Mouse (Mus musculus): ENCODE results near the gene Arl8a. TPM values are rescaled to one million over a fixed set of nuclear protein-coding genes. Genes with fewer than 3 reads are reported as not detected.

The Arl8a gene
- polyA plus RNA-seq, 1 experiment from 2014 or later = 21.4 TPM

DNA sequence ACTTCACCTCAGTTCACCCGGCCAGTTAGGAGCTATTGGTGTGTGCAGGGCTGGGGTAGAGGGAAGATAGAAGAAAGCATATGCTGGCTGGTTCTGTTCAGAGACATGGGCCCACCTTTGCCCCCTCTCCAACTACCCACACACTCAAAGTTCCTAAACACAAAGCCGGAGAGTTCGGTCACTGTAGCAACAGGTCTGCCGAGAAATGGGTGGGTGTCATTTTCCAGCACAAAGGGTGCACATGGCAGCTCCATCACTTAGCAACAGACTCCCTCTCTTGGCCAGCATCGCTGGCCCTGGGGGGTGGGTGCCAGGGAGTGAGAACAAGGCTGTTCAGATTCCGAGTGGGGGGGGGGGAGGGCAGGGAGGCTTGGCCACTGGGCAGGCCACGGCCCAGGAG, 12.4 kb downstream of the Arl8a start:
- Histone ChIP-seq H3K4me2 (ENCODE audit: low read depth, low read length) (no peak overlapping the region), H3K9ac (ENCODE audit: low read depth, low read length) (no peak overlapping the region), H3K4me3 (ENCODE audit: low read length) (no peak overlapping the region), H3K4me1 (ENCODE audit: control insufficient read depth, insufficient read depth, low read length) (peaks cover 9% of the 10 kb centered on the region), H3K9me3 (ENCODE audit: control insufficient read depth, low read length) (no peaks in the 10 kb centered on the region), H3K27me3 (replicated peaks; ENCODE audit: control insufficient read depth, insufficient read depth, low read length) (no peaks in the 10 kb centered on the region), H3K27ac (ENCODE audit: low read length) (no peak overlapping the region), H3K36me3 (ENCODE audit: control insufficient read depth, insufficient read depth, low read length) (peaks cover 6% of the 10 kb centered on the region)
- ATAC-seq = no peak
- 58% methylated on average over 7 of the region's 7 CpGs for WGBS

DNA sequence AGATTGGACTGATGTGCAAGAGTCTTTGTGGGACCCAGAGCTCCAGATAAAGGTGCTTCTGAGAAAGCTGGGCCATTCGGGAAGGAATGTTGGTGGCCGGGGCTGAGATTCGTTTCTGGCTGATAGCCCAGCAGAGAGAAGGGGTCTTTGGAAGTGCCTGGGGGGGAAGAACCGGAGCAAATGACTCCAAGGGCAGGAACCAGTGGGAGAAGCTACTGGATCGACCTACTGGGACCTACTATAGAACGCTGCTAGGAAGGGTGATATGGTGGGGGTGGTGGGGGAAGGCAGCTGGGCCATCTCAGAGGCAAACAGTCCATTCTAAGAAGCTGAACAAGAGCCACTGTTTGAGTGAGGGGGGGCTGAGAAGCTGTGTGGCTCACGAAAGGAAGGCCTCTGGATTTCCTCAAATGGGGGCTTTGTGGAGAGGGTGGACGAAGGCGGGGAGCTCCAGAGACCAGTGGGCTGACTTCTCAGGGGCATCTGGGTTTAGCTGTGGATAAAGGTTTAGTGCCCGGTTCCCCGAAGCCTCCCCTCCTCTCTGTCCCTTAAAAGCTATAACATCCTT, 13.0 kb downstream of the Arl8a start:
- H3K27ac ChIP-seq (ENCODE audit: low read length) = no peak overlapping the region
- 65% methylated on average over 11 of the region's 11 CpGs for WGBS
- ATAC-seq = no peak
- H3K36me3 ChIP-seq (ENCODE audit: control insufficient read depth, insufficient read depth, low read length) = peaks cover 6% of the 10 kb centered on the region
- H3K4me3 ChIP-seq (ENCODE audit: low read length) = no peak overlapping the region
- H3K4me2 ChIP-seq (ENCODE audit: low read depth, low read length) = no peak overlapping the region
- H3K4me1 ChIP-seq (ENCODE audit: control insufficient read depth, insufficient read depth, low read length) = peaks cover 5% of the 10 kb centered on the region
- H3K27me3 ChIP-seq (replicated peaks; ENCODE audit: control insufficient read depth, insufficient read depth, low read length) = no peaks in the 10 kb centered on the region
- H3K9me3 ChIP-seq (ENCODE audit: control insufficient read depth, low read length) = no peaks in the 10 kb centered on the region
- no peak overlapping the region for H3K9ac ChIP-seq (ENCODE audit: low read depth, low read length)

DNA sequence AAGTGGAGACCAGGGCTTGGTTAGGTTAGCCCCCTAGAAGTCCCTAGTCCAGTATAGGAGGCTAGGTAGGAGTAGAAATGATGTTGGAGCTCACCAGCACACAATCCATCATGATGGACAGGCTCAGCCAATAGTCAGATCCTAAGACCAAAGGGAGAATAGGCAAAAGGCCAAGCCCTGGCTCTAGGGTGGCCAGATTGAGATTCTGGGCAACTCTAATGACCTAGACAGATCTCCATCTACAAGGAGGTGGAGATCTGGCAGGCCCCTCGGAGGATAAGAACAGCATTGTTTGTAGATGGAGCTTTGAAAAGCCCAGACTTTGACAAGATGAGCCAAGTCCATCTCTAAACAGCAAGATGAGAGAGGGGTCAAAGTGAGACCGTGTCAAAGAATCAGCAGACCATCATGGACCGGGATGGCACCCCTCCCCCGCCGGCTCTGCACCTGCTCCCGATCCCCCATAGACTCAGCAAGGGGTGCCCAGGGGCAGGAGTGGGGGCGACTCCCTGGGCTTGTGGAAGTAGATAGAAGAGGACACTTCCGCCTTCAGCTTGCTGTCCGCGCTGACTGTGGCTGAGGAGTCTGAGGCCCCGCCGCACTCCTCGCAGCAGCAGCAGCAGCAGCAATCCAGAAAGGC, 13.9 kb downstream of the Arl8a start:
- Histone ChIP-seq H3K4me2 (ENCODE audit: low read depth, low read length) (no peak overlapping the region), H3K27me3 (replicated peaks; ENCODE audit: control insufficient read depth, insufficient read depth, low read length) (no peaks in the 10 kb centered on the region), H3K4me1 (ENCODE audit: control insufficient read depth, insufficient read depth, low read length) (no peaks in the 10 kb centered on the region), H3K36me3 (ENCODE audit: control insufficient read depth, insufficient read depth, low read length) (peaks cover 6% of the 10 kb centered on the region), H3K27ac (ENCODE audit: low read length) (no peak overlapping the region), H3K4me3 (ENCODE audit: low read length) (no peak overlapping the region), H3K9me3 (ENCODE audit: control insufficient read depth, low read length) (no peaks in the 10 kb centered on the region), H3K9ac (ENCODE audit: low read depth, low read length) (no peak overlapping the region)
- 85% methylated on average over 13 of the region's 13 CpGs for WGBS
- no peak for ATAC-seq

DNA sequence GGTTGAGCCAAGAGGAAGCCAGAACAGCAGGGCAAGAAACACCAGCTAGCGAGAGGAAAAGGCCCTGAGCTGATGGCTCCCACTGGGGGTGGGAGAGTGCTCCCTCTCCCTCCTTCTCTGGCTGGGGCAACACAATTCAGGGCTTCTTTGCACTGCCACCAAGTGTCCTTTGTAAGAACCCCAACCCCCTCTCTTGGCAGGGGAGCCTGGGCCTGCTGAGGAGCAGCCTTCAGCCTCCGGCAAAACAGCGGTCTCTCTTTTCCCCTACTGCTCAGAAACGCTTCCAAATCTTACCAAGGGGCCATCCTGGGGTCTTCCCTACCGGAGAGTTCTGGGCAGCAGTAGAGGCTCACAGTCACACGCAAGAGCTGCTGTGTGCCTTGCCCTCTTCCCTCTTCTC, 16.1 kb downstream of the Arl8a start:
- Histone ChIP-seq H3K9ac (ENCODE audit: low read depth, low read length) (peak overlapping the region; percentile 16; the same call in 1 of the 2 replicates), H3K27ac (ENCODE audit: low read length) (no peak overlapping the region), H3K9me3 (ENCODE audit: control insufficient read depth, low read length) (no peaks in the 10 kb centered on the region), H3K4me2 (ENCODE audit: low read depth, low read length) (no peak overlapping the region), H3K36me3 (ENCODE audit: control insufficient read depth, insufficient read depth, low read length) (no peaks in the 10 kb centered on the region), H3K4me3 (ENCODE audit: low read length) (no peak overlapping the region), H3K27me3 (replicated peaks; ENCODE audit: control insufficient read depth, insufficient read depth, low read length) (no peaks in the 10 kb centered on the region), H3K4me1 (ENCODE audit: control insufficient read depth, insufficient read depth, low read length) (no peaks in the 10 kb centered on the region)
- 67% methylated on average over 6 of the region's 6 CpGs for WGBS
- no peak for ATAC-seq

DNA sequence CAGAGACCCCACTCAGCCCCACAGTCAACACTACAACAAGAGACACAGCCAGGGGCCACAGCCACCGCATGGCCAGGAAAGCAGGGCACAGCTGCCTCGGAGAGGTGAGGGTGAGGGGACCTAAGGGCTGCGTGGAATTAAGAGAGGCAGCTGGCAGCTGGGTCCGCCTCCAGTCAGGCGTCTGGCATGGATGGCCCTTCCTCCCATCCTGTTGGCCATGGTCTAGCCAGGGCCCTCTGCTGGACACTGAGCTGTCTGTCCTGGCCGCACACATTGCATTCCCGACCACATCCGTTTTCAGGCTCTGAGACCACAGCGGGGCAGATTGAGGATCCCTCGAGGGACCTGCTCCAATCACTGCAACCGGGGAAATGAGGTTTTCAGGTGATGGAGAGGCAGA, 20.8 kb downstream of the Arl8a start, which contains the start of gene Gpr37l1:
Gene Gpr37l1 (minus strand): TSS at position 247 of the 400 bp plus-strand sequence.
- no peaks in the 10 kb centered on the region for H3K9me3 ChIP-seq (ENCODE audit: control insufficient read depth, low read length)
- WGBS = 72% methylated on average over 11 of the region's 11 CpGs
- no peak within 1 kb of the TSS for H3K4me2 ChIP-seq (ENCODE audit: low read depth, low read length)
- H3K27me3 ChIP-seq (replicated peaks; ENCODE audit: control insufficient read depth, insufficient read depth, low read length) = no peaks in the 10 kb centered on the region
- H3K36me3 ChIP-seq (ENCODE audit: control insufficient read depth, insufficient read depth, low read length) = no peaks in the 10 kb centered on the region
- no peak within 1 kb of the TSS for H3K4me3 ChIP-seq (ENCODE audit: low read length)
- no peak within 1 kb of the TSS for H3K27ac ChIP-seq (ENCODE audit: low read length)
- H3K4me1 ChIP-seq (ENCODE audit: control insufficient read depth, insufficient read depth, low read length) = peaks cover 15% of the 10 kb centered on the region; the same call in 1 of the 2 replicates
- H3K9ac ChIP-seq (ENCODE audit: low read depth, low read length) = no peak within 1 kb of the TSS
- no peak for ATAC-seq

DNA sequence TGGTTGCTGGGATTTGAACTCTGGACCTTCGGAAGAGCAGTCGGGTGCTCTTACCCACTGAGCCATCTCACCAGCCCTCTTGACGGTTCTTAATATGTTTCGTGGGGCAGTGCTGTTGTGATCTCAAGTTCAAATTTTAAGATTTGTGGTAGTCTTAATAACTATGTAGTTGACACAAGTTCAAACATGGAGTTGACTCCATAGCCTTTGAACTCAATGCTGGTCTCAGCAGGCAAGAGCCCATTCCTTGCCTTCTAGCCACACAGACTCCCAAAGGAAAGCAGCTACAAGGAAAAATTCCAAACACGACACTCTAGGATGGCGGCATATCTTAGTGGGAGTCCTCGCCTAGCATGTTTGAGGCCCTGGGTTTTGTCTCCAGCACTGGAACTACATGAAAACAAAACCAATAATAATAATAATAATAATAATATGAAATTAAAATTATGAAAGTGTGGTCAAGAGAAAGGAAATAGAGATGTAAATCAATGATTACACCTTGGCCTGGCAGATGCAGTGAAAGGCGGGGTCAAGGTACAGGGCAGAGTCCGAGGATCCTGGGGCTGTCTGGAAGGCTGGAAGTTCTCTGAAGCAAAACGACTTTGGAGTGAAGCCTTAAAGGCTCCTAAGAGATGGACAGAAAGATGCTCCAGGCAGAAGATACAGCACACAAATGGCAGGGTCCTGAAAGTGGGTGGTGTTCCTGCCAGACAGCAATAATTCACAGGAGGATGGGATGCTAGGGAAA, 22.0 kb downstream of the Arl8a start:
- no peak for ATAC-seq
- no peaks in the 10 kb centered on the region for H3K27me3 ChIP-seq (replicated peaks; ENCODE audit: control insufficient read depth, insufficient read depth, low read length)
- H3K4me2 ChIP-seq (ENCODE audit: low read depth, low read length) = no peak overlapping the region
- H3K36me3 ChIP-seq (ENCODE audit: control insufficient read depth, insufficient read depth, low read length) = no peaks in the 10 kb centered on the region
- peaks cover 15% of the 10 kb centered on the region; the same call in 1 of the 2 replicates for H3K4me1 ChIP-seq (ENCODE audit: control insufficient read depth, insufficient read depth, low read length)
- 84% methylated on average over 10 of the region's 10 CpGs for WGBS
- H3K9ac ChIP-seq (ENCODE audit: low read depth, low read length) = no peak overlapping the region
- no peak overlapping the region for H3K27ac ChIP-seq (ENCODE audit: low read length)
- H3K4me3 ChIP-seq (ENCODE audit: low read length) = no peak overlapping the region
- H3K9me3 ChIP-seq (ENCODE audit: control insufficient read depth, low read length) = no peaks in the 10 kb centered on the region

DNA sequence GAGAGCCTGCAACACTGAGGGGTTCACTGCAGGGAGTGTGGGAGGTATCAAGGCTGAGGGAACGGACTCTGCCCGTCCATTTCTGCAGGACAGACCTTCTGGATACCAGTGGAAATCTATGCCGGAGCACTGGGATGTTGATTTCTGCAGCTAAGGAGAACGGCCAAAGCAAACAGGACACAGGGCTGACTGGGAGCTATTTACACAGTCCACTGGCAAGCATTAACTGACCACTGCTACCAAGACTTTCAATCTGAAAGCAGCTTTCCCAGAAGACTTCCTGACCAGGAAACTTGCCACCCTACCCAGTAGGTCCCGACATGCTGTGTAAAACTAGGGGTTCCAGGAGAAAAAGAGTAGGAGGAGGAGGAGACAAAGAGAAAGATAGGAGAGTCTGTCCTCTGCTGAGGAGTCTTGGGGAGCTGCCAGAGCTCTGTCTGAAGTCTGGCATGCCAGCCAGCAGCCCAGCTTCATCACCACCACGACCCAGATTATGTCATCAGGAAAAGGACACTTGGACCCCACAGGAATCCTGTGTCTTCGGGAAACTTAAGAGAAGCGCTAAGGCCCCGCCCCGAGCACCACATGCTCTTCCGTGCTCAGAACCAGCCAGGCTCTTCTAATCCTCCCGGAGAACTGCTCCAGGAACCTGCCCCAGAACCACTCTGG, 23.1 kb downstream of the Arl8a start:
- no peaks in the 10 kb centered on the region for H3K36me3 ChIP-seq (ENCODE audit: control insufficient read depth, insufficient read depth, low read length)
- H3K27me3 ChIP-seq (replicated peaks; ENCODE audit: control insufficient read depth, insufficient read depth, low read length) = no peaks in the 10 kb centered on the region
- H3K9ac ChIP-seq (ENCODE audit: low read depth, low read length) = peak overlapping the region; percentile 21
- ATAC-seq = no peak
- peaks cover 15% of the 10 kb centered on the region; the same call in 1 of the 2 replicates for H3K4me1 ChIP-seq (ENCODE audit: control insufficient read depth, insufficient read depth, low read length)
- no peak overlapping the region; the same call in 1 of the 2 replicates for H3K4me2 ChIP-seq (ENCODE audit: low read depth, low read length)
- H3K4me3 ChIP-seq (ENCODE audit: low read length) = no peak overlapping the region
- no peaks in the 10 kb centered on the region for H3K9me3 ChIP-seq (ENCODE audit: control insufficient read depth, low read length)
- 38% methylated on average over 12 of the region's 12 CpGs for WGBS
- H3K27ac ChIP-seq (ENCODE audit: low read length) = no peak overlapping the region

DNA sequence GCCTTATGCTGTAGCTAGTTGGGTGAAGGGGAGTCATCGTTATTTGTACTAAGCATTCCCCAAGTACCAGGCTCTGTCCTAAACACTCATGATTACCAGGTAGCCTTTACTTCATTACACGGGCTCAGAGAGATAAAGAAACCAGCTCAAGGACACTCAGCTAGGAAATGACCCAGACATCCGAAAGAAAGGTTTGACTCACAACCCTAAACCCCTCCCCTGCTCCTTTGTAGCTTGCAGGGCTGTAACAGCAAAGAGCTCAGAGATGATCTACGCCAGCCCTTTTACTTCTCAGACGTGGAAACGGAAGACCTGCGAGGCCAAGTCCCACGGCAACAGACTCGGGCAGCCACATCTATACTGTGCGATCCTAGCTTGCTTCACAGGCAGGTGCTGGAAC, 23.7 kb downstream of the Arl8a start:
- H3K4me3 ChIP-seq (ENCODE audit: low read length) = no peak overlapping the region
- no peak overlapping the region for H3K27ac ChIP-seq (ENCODE audit: low read length)
- H3K36me3 ChIP-seq (ENCODE audit: control insufficient read depth, insufficient read depth, low read length) = no peaks in the 10 kb centered on the region
- H3K4me1 ChIP-seq (ENCODE audit: control insufficient read depth, insufficient read depth, low read length) = peaks cover 16% of the 10 kb centered on the region
- no peaks in the 10 kb centered on the region for H3K27me3 ChIP-seq (replicated peaks; ENCODE audit: control insufficient read depth, insufficient read depth, low read length)
- H3K4me2 ChIP-seq (ENCODE audit: low read depth, low read length) = no peak overlapping the region; the same call in 1 of the 2 replicates
- peak overlapping the region; percentile 21; the same call in 1 of the 2 replicates for H3K9ac ChIP-seq (ENCODE audit: low read depth, low read length)
- no peak for ATAC-seq
- no peaks in the 10 kb centered on the region for H3K9me3 ChIP-seq (ENCODE audit: control insufficient read depth, low read length)
- 38% methylated on average over 10 of the region's 10 CpGs for WGBS

DNA sequence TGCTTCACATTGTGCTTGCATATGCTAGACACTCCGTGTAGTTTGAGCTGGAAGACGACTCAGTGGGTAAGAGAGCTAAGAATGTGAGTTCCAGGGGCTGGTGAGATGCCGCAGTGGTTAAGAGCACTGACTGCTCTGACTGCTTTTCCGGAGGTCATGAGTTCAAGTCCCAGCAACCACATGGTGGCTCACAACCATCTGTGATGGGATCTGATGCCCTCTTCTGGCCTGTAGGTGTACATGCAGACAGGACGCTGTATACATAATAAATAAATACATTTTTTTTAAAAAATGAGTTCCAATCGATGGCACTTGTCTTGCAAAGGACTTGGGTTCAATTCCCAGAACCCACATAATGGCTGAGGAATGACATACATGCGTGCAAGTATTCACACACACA, 24.6 kb downstream of the Arl8a start:
- Histone ChIP-seq H3K4me3 (ENCODE audit: low read length) (no peak overlapping the region), H3K4me2 (ENCODE audit: low read depth, low read length) (no peak overlapping the region), H3K4me1 (ENCODE audit: control insufficient read depth, insufficient read depth, low read length) (peaks cover 20% of the 10 kb centered on the region), H3K9ac (ENCODE audit: low read depth, low read length) (no peak overlapping the region), H3K27me3 (replicated peaks; ENCODE audit: control insufficient read depth, insufficient read depth, low read length) (no peaks in the 10 kb centered on the region), H3K36me3 (ENCODE audit: control insufficient read depth, insufficient read depth, low read length) (no peaks in the 10 kb centered on the region), H3K9me3 (ENCODE audit: control insufficient read depth, low read length) (no peaks in the 10 kb centered on the region), H3K27ac (ENCODE audit: low read length) (no peak overlapping the region)
- ATAC-seq = no peak
- 83% methylated on average over 7 of the region's 7 CpGs for WGBS
